25 mouse cellular contexts compared by ENCODE assay signal in genomic region chr5:144557363-144557762, GRCm38 (mm10). TPM values are rescaled to one million over a fixed set of nuclear protein-coding genes. Genes with fewer than 3 reads are reported as not detected.
DNase-seq lines count a peak whose midpoint lies in the region; ATAC-seq and TF ChIP-seq lines count a peak whose summit lies in the region.
"Had no signal": no experiment of that assay in that cellular context is flagged by ENCODE, and none has a peak within 500 bp of the region (broad histone marks: within the 10 kb centered on the region; RNA-seq: fewer than 3 reads in every experiment).

No protein-coding gene starts in this region.

- peak; percentile 8 for DNase-seq in embryonic facial prominence, embryonic 14.5 days (ENCODE audit: low spot score)
- no peak for DNase-seq in embryonic facial prominence, embryonic 10.5 days (ENCODE audit: low spot score)
- peak; percentile 16 for DNase-seq in kidney, postnatal 0 days (ENCODE audit: low spot score)
- DNase-seq in kidney, adult 11 months = no peak
- no peak for DNase-seq in cerebellum, postnatal 10 days
- DNase-seq in cerebellum, adult 9-11 months = no peak
- DNase-seq: adrenal gland, adult 8-10 months; cerebellum, postnatal 14 days; embryo, embryonic 11 days; heart, adult 18-20 months; heart, postnatal 36 days; kidney, adult 9 months; layer of hippocampus, postnatal 36 days; right cerebral cortex, postnatal 25 days; thymus, adult 18-20 months; thymus, postnatal 4 days had no signal

- WGBS in embryonic facial prominence, embryonic 14.5 days = 46% methylated on average over 8 of the region's 8 CpGs
- 62% methylated on average over 8 of the region's 8 CpGs for WGBS in embryonic facial prominence, embryonic 10.5 days
- 58% methylated on average over 8 of the region's 8 CpGs for WGBS in kidney, postnatal 0 days
- WGBS in forebrain, embryonic 12.5 days = 45% methylated on average over 8 of the region's 8 CpGs
- WGBS in midbrain, embryonic 16.5 days = 33% methylated on average over 8 of the region's 8 CpGs

- H3K27ac ChIP-seq in embryonic facial prominence, embryonic 14.5 days (replicated peaks; ENCODE audit: low read depth, low read length) = no peak overlapping the region
- H3K27ac ChIP-seq in embryonic facial prominence, embryonic 10.5 days (replicated peaks) = no peak overlapping the region
- H3K27ac ChIP-seq in kidney, postnatal 0 days = no peak overlapping the region
- H3K27ac ChIP-seq in forebrain, embryonic 12.5 days = peak overlapping the region; percentile 87
- H3K27ac ChIP-seq in midbrain, embryonic 16.5 days (ENCODE audit: low read length) = peak overlapping the region; percentile 28; the same call in 1 of the 2 replicates
- H3K27ac ChIP-seq: limb, embryonic 15.5 days; liver, embryonic 15.5 days; macrophage had no signal

- peak; percentile 23; the same call in 1 of the 2 replicates for ATAC-seq in embryonic facial prominence, embryonic 14.5 days (ENCODE audit: low read depth)
- ATAC-seq in kidney, postnatal 0 days (replicated peaks; ENCODE audit: low FRiP score, low read depth) = no peak
- ATAC-seq in forebrain, embryonic 12.5 days (ENCODE audit: low FRiP score) = no peak
- ATAC-seq in midbrain, embryonic 16.5 days = no peak
- ATAC-seq: CD4-positive, CD25-positive, alpha-beta regulatory T cell, adult 4 months; inflammation-experienced regulatory T-cells, adult 6 months; Patski had no signal

- H3K9me3 ChIP-seq in embryonic facial prominence, embryonic 14.5 days (ENCODE audit: control insufficient read depth, low read length) = no peaks in the 10 kb centered on the region
- H3K9me3 ChIP-seq in embryonic facial prominence, embryonic 10.5 days = no peaks in the 10 kb centered on the region
- no peaks in the 10 kb centered on the region for H3K9me3 ChIP-seq in kidney, postnatal 0 days (replicated peaks; ENCODE audit: low read length)
- no peaks in the 10 kb centered on the region for H3K9me3 ChIP-seq in forebrain, embryonic 12.5 days
- H3K9me3 ChIP-seq in midbrain, embryonic 16.5 days (replicated peaks; ENCODE audit: control insufficient read depth, low read length, poor library complexity, severe bottlenecking) = no peaks in the 10 kb centered on the region
- H3K9me3 ChIP-seq: limb, embryonic 15.5 days; liver, embryonic 15.5 days; stomach, embryonic 15.5 days had no signal

- no peak for TF ChIP-seq CTCF in kidney, postnatal 0 days (IDR thresholded peaks at IDR 0.05; ENCODE audit: low read depth)

- H3K36me3 ChIP-seq in embryonic facial prominence, embryonic 14.5 days (ENCODE audit: control insufficient read depth, insufficient read depth, low read length) = no peaks in the 10 kb centered on the region
- no peaks in the 10 kb centered on the region for H3K36me3 ChIP-seq in embryonic facial prominence, embryonic 10.5 days (replicated peaks)
- H3K36me3 ChIP-seq in kidney, postnatal 0 days (ENCODE audit: insufficient read depth, low read length) = no peaks in the 10 kb centered on the region
- H3K36me3 ChIP-seq in forebrain, embryonic 12.5 days (replicated peaks) = no peaks in the 10 kb centered on the region
- no peaks in the 10 kb centered on the region for H3K36me3 ChIP-seq in midbrain, embryonic 16.5 days (ENCODE audit: control insufficient read depth, insufficient read depth, low read length)
- H3K36me3 ChIP-seq: limb, embryonic 15.5 days; liver, embryonic 15.5 days; stomach, embryonic 15.5 days had no signal

- no peaks in the 10 kb centered on the region for H3K27me3 ChIP-seq in embryonic facial prominence, embryonic 14.5 days (replicated peaks; ENCODE audit: control insufficient read depth, insufficient read depth, low read length)
- peaks cover 11% of the 10 kb centered on the region; the same call in 1 of the 2 replicates for H3K27me3 ChIP-seq in embryonic facial prominence, embryonic 10.5 days (replicated peaks; ENCODE audit: low read depth, poor library complexity, severe bottlenecking)
- H3K27me3 ChIP-seq in kidney, postnatal 0 days (ENCODE audit: insufficient read depth, low read length) = no peaks in the 10 kb centered on the region
- H3K27me3 ChIP-seq in forebrain, embryonic 12.5 days = peaks cover 17% of the 10 kb centered on the region
- H3K27me3 ChIP-seq in midbrain, embryonic 16.5 days (ENCODE audit: control insufficient read depth, insufficient read depth, low read depth, low read length) = no peaks in the 10 kb centered on the region
- H3K27me3 ChIP-seq: liver, embryonic 15.5 days; stomach, embryonic 15.5 days had no signal

- no peak overlapping the region for H3K4me2 ChIP-seq in embryonic facial prominence, embryonic 14.5 days (ENCODE audit: low read depth, low read length)
- H3K4me2 ChIP-seq in kidney, postnatal 0 days (ENCODE audit: low read length) = no peak overlapping the region
- H3K4me2 ChIP-seq in forebrain, embryonic 12.5 days = peak overlapping the region; percentile 26; the same call in 1 of the 2 replicates
- no peak overlapping the region for H3K4me2 ChIP-seq in midbrain, embryonic 16.5 days (ENCODE audit: low read length)
- H3K4me2 ChIP-seq: limb, embryonic 15.5 days; liver, embryonic 15.5 days; stomach, embryonic 15.5 days had no signal

- no peaks in the 10 kb centered on the region for H3K4me1 ChIP-seq in embryonic facial prominence, embryonic 14.5 days (ENCODE audit: control insufficient read depth, insufficient read depth, low read length)
- H3K4me1 ChIP-seq in embryonic facial prominence, embryonic 10.5 days = peaks cover 15% of the 10 kb centered on the region
- no peaks in the 10 kb centered on the region for H3K4me1 ChIP-seq in kidney, postnatal 0 days (replicated peaks; ENCODE audit: insufficient read depth, low read length)
- H3K4me1 ChIP-seq in forebrain, embryonic 12.5 days = peaks cover 41% of the 10 kb centered on the region
- peaks cover 12% of the 10 kb centered on the region for H3K4me1 ChIP-seq in midbrain, embryonic 16.5 days (ENCODE audit: control insufficient read depth, insufficient read depth, low read length)
- H3K4me1 ChIP-seq: liver, embryonic 15.5 days had no signal

- no peak overlapping the region for H3K4me3 ChIP-seq in embryonic facial prominence, embryonic 14.5 days (ENCODE audit: low read depth, low read length)
- H3K4me3 ChIP-seq in embryonic facial prominence, embryonic 10.5 days = no peak overlapping the region
- H3K4me3 ChIP-seq in kidney, postnatal 0 days (replicated peaks; ENCODE audit: low read depth, low read length) = no peak overlapping the region
- H3K4me3 ChIP-seq in forebrain, embryonic 12.5 days (replicated peaks) = no peak overlapping the region
- no peak overlapping the region for H3K4me3 ChIP-seq in midbrain, embryonic 16.5 days (ENCODE audit: low read depth, low read length)
- H3K4me3 ChIP-seq: limb, embryonic 15.5 days; liver, embryonic 15.5 days; stomach, embryonic 15.5 days had no signal

- no peak overlapping the region for H3K9ac ChIP-seq in embryonic facial prominence, embryonic 14.5 days (ENCODE audit: low read depth, low read length)
- no peak overlapping the region for H3K9ac ChIP-seq in kidney, postnatal 0 days (ENCODE audit: low read depth, low read length)
- no peak overlapping the region for H3K9ac ChIP-seq in forebrain, embryonic 12.5 days
- no peak overlapping the region for H3K9ac ChIP-seq in midbrain, embryonic 16.5 days (ENCODE audit: low read depth, low read length)
- H3K9ac ChIP-seq: limb, embryonic 15.5 days; liver, embryonic 15.5 days; stomach, embryonic 15.5 days had no signal

RNA-seq across cellular contexts. Expression of gene Nptx2, which starts 11.7 kb away (rescaled TPM):
- polyA plus RNA-seq in embryonic facial prominence, embryonic 14.5 days (2014; fragmentation: Nextera tagmentation; extraction: Ambion mirVana) = 1.4 and 1.7 TPM in 2 replicates
- polyA plus RNA-seq in embryonic facial prominence, embryonic 10.5 days (2016; fragmentation: Nextera tagmentation; extraction: Ambion mirVana) = 0.77 and 1.1 TPM in 2 replicates
- polyA plus RNA-seq in kidney, postnatal 0 days (2015; fragmentation: Nextera tagmentation; extraction: Ambion mirVana) = 0.96 and 1.2 TPM in 2 replicates
- polyA plus RNA-seq in forebrain, embryonic 12.5 days (2016; fragmentation: Nextera tagmentation; extraction: Ambion mirVana) = 2.5 and 3.3 TPM in 2 replicates
- polyA plus RNA-seq in midbrain, embryonic 16.5 days (2015; fragmentation: Nextera tagmentation; extraction: Ambion mirVana) = 6.8 TPM in 2 replicates
- polyA plus RNA-seq: CD4-positive, CD25-positive, alpha-beta regulatory T cell, adult 4 months; inflammation-experienced regulatory T-cells, adult 6 months; Patski had no signal

Comparison
In these comparisons a context has a peak if more than half of its experiments do, and no peak if none do; other contexts are left out.
1. DNase-seq: peak in embryonic facial prominence, embryonic 14.5 days (single experiment) and kidney, postnatal 0 days (single experiment); none in embryonic facial prominence, embryonic 10.5 days (single experiment), kidney, adult 11 months (single experiment), cerebellum, postnatal 10 days (0 of 2) and cerebellum, adult 9-11 months (single experiment).
2. H3K27ac ChIP-seq: peak in forebrain, embryonic 12.5 days (single experiment) and midbrain, embryonic 16.5 days (single experiment); none in embryonic facial prominence, embryonic 14.5 days (single experiment), embryonic facial prominence, embryonic 10.5 days (single experiment) and kidney, postnatal 0 days (single experiment).